Mouse (Mus musculus): Measurements from ENCODE around the gene Stk11ip.

DNA sequence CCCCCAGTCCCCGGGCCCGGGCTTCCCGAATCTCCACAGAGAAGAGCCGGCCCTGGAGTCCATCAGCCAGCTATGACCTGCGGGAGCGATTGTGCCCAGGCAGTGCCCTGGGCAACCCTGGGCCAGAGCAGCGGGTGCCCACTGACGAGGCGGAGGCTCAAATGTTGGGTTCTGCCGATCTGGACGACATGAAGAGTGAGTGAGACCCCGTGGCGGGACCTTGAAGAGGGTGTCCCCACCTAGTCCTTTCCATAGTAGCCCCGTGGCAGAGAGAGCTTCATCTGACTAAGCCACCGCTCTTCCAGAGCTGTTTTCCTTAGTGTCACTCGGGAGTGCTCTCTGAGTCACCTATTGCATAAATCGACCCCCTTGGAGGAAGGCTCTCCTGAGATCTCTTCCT is 27.5 kb downstream of the Stk11ip start:
- TF ChIP-seq CTCF (IDR thresholded peaks at IDR 0.05; ENCODE audit: extremely low read depth, insufficient read depth, low read length) (no peak), POLR2A (IDR thresholded peaks at IDR 0.05; ENCODE audit: extremely low read depth, insufficient read depth, low read length) (no peak)

Data from cortical plate, adult 2 months (tissue).